In the genomic region with DNA sequence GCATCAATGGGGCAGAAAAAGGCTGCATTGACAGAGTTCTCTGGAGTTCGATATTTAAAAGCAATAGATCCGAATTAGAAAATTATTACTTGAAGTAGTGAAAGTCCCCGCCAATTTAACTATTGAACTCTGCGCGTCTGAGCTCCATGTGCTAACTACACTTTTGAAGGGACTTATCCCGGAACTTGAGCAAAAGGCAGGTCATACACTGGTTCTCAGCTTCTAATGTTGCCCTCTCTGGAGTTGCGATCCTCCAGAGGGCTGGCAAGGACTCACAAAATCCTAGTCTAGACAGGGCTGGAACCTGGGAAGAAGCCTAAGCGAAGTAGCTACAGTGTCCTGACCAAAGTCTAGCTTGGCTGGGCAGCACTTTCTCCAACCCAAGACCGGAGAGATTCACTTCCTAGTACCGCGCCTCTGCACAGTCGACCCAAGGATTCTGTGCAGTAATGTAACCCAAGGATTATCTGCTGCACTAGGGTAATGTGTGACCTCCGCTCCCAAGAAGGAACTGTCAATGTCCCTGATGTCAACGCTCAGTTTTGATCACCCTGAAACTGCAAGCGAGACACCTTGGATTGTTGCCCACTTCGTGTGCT, we compare ENCODE assay signal across 16 mouse cellular contexts. TPM values are rescaled to one million over a fixed set of nuclear protein-coding genes. Genes with fewer than 3 reads are reported as not detected.
DNase-seq lines count a peak whose midpoint lies in the region; ATAC-seq and TF ChIP-seq lines count a peak whose summit lies in the region.
"Had no signal": no experiment of that assay in that cellular context is flagged by ENCODE, and none has a peak within 500 bp of the region (broad histone marks: within the 10 kb centered on the region; RNA-seq: fewer than 3 reads in every experiment).

No protein-coding gene starts in this region.

- H3K4me3 ChIP-seq in heart, embryonic 13.5 days = peak overlapping the region; percentile 11; the same call in 1 of the 2 replicates
- H3K4me3 ChIP-seq in heart, embryonic 10.5 days = no peak overlapping the region
- no peak overlapping the region for H3K4me3 ChIP-seq in neural tube, embryonic 15.5 days (replicated peaks)
- 0 out of 2 replicates have a peak overlapping the region, but pooled peaks have one; percentile 4 for H3K4me3 ChIP-seq in embryonic fibroblast, embryonic 13.5 days (ENCODE audit: insufficient read depth, low read length)
- H3K4me3 ChIP-seq in stomach, postnatal 0 days (ENCODE audit: low read depth, low read length) = peak overlapping the region; percentile 13; the same call in 1 of the 2 replicates
- H3K4me3 ChIP-seq in liver, postnatal 0 days (ENCODE audit: low read depth, low read length) = no peak overlapping the region
- H3K4me3 ChIP-seq: erythroblast, embryonic 14.5 days; intestine, embryonic 15.5 days; lung, embryonic 15.5 days had no signal

- no peak for TF ChIP-seq EP300 in stomach, postnatal 0 days (optimal IDR thresholded peaks at IDR 0.05)
- no peak for TF ChIP-seq EP300 in liver, postnatal 0 days (IDR thresholded peaks at IDR 0.05; ENCODE audit: low read depth)

- peaks cover 89% of the 10 kb centered on the region for H3K27me3 ChIP-seq in heart, embryonic 13.5 days (replicated peaks)
- H3K27me3 ChIP-seq in heart, embryonic 10.5 days (ENCODE audit: insufficient read depth, poor library complexity, severe bottlenecking) = peaks cover 84% of the 10 kb centered on the region
- H3K27me3 ChIP-seq in neural tube, embryonic 15.5 days (replicated peaks) = peaks cover 75% of the 10 kb centered on the region
- H3K27me3 ChIP-seq in stomach, postnatal 0 days (ENCODE audit: control insufficient read depth, insufficient read depth, low read length) = peaks cover 26% of the 10 kb centered on the region; the same call in 1 of the 2 replicates
- peaks cover 80% of the 10 kb centered on the region for H3K27me3 ChIP-seq in liver, postnatal 0 days (ENCODE audit: insufficient read depth, low read length)

- H3K4me2 ChIP-seq in heart, embryonic 13.5 days = no peak overlapping the region
- no peak overlapping the region for H3K4me2 ChIP-seq in neural tube, embryonic 15.5 days
- no peak overlapping the region for H3K4me2 ChIP-seq in stomach, postnatal 0 days (replicated peaks; ENCODE audit: low read depth)
- H3K4me2 ChIP-seq in liver, postnatal 0 days (ENCODE audit: low read depth, low read length) = no peak overlapping the region
- H3K4me2 ChIP-seq: intestine, embryonic 15.5 days; lung, embryonic 15.5 days had no signal

- H3K9me3 ChIP-seq in heart, embryonic 13.5 days = no peaks in the 10 kb centered on the region
- H3K9me3 ChIP-seq in heart, embryonic 10.5 days = no peaks in the 10 kb centered on the region
- H3K9me3 ChIP-seq in neural tube, embryonic 15.5 days (replicated peaks) = no peaks in the 10 kb centered on the region
- H3K9me3 ChIP-seq in stomach, postnatal 0 days (ENCODE audit: control insufficient read depth, low read length) = no peaks in the 10 kb centered on the region
- no peaks in the 10 kb centered on the region for H3K9me3 ChIP-seq in liver, postnatal 0 days (ENCODE audit: low read length)
- H3K9me3 ChIP-seq: intestine, embryonic 15.5 days; lung, embryonic 15.5 days had no signal

- ATAC-seq in heart, embryonic 13.5 days (ENCODE audit: extremely low read depth, insufficient number of reproducible peaks, low FRiP score, low TSS enrichment) = no peak
- ATAC-seq in neural tube, embryonic 15.5 days (ENCODE audit: low FRiP score) = no peak
- ATAC-seq in stomach, postnatal 0 days (ENCODE audit: low FRiP score, low TSS enrichment) = no peak
- no peak for ATAC-seq in liver, postnatal 0 days
- ATAC-seq: CD4-positive, CD25-positive, alpha-beta regulatory T cell, adult 4 months; intestine, embryonic 15.5 days had no signal

- no peak for DNase-seq in heart, embryonic 10.5 days (ENCODE audit: low spot score)
- peak; percentile 59 for DNase-seq in neural tube, embryonic 10.5 days (ENCODE audit: extremely low spot score, low spot score)
- DNase-seq in stomach, postnatal 0 days (ENCODE audit: low spot score) = no peak
- no peak for DNase-seq in liver, postnatal 0 days
- no peak for DNase-seq in lung, adult 18-20 months
- DNase-seq: adrenal gland, postnatal 25 days; cerebellum, adult 18-20 months; gastrocnemius, postnatal 14 days had no signal

- no peak for TF ChIP-seq POLR2A in embryonic fibroblast, embryonic 13.5 days (IDR thresholded peaks at IDR 0.05; ENCODE audit: low read depth, low read length)

- no peaks in the 10 kb centered on the region for H3K36me3 ChIP-seq in heart, embryonic 13.5 days
- H3K36me3 ChIP-seq in heart, embryonic 10.5 days = no peaks in the 10 kb centered on the region
- H3K36me3 ChIP-seq in neural tube, embryonic 15.5 days = no peaks in the 10 kb centered on the region
- H3K36me3 ChIP-seq in stomach, postnatal 0 days (ENCODE audit: control insufficient read depth, insufficient read depth, low read length) = no peaks in the 10 kb centered on the region
- no peaks in the 10 kb centered on the region for H3K36me3 ChIP-seq in liver, postnatal 0 days (replicated peaks; ENCODE audit: insufficient read depth, low read length)
- H3K36me3 ChIP-seq: intestine, embryonic 15.5 days; lung, embryonic 15.5 days had no signal

- peaks cover 34% of the 10 kb centered on the region for H3K4me1 ChIP-seq in heart, embryonic 13.5 days
- peaks cover 12% of the 10 kb centered on the region for H3K4me1 ChIP-seq in heart, embryonic 10.5 days
- H3K4me1 ChIP-seq in neural tube, embryonic 15.5 days = peaks cover 21% of the 10 kb centered on the region
- no peaks in the 10 kb centered on the region for H3K4me1 ChIP-seq in embryonic fibroblast, embryonic 13.5 days (ENCODE audit: control insufficient read depth, insufficient read depth, low read length)
- no peaks in the 10 kb centered on the region; the same call in 1 of the 2 replicates for H3K4me1 ChIP-seq in stomach, postnatal 0 days (replicated peaks; ENCODE audit: control insufficient read depth, insufficient read depth)
- H3K4me1 ChIP-seq in liver, postnatal 0 days (ENCODE audit: insufficient read depth) = peaks cover 5% of the 10 kb centered on the region; the same call in 1 of the 2 replicates

- WGBS in heart, embryonic 13.5 days = 3% methylated on average over 16 of the region's 16 CpGs
- WGBS in heart, embryonic 10.5 days = under 1% methylated on average over 16 of the region's 16 CpGs
- 2% methylated on average over 16 of the region's 16 CpGs for WGBS in neural tube, embryonic 15.5 days
- WGBS in stomach, postnatal 0 days = 6% methylated on average over 16 of the region's 16 CpGs
- WGBS in liver, postnatal 0 days (ENCODE audit: insufficient replicate concordance) = 3% methylated on average over 16 of the region's 16 CpGs

- H3K27ac ChIP-seq in heart, embryonic 13.5 days (replicated peaks) = no peak overlapping the region
- H3K27ac ChIP-seq in heart, embryonic 10.5 days = no peak overlapping the region
- no peak overlapping the region for H3K27ac ChIP-seq in neural tube, embryonic 15.5 days (replicated peaks)
- H3K27ac ChIP-seq in embryonic fibroblast, embryonic 13.5 days (ENCODE audit: insufficient read depth, low read length) = no peak overlapping the region
- H3K27ac ChIP-seq in stomach, postnatal 0 days (replicated peaks) = no peak overlapping the region
- H3K27ac ChIP-seq in liver, postnatal 0 days (ENCODE audit: low read depth) = no peak overlapping the region
- H3K27ac ChIP-seq: intestine, embryonic 15.5 days; lung, embryonic 15.5 days had no signal

- no peak overlapping the region for H3K9ac ChIP-seq in heart, embryonic 13.5 days
- H3K9ac ChIP-seq in neural tube, embryonic 15.5 days (replicated peaks) = no peak overlapping the region
- no peak overlapping the region for H3K9ac ChIP-seq in stomach, postnatal 0 days (ENCODE audit: low read length)
- H3K9ac ChIP-seq in liver, postnatal 0 days (replicated peaks) = no peak overlapping the region
- H3K9ac ChIP-seq: intestine, embryonic 15.5 days; lung, embryonic 15.5 days had no signal

- TF ChIP-seq CTCF in embryonic fibroblast, embryonic 13.5 days (IDR thresholded peaks at IDR 0.05; ENCODE audit: borderline replicate concordance, insufficient read depth, low read length) = no peak
- TF ChIP-seq CTCF in stomach, postnatal 0 days (IDR thresholded peaks at IDR 0.05; ENCODE audit: low read depth) = no peak
- TF ChIP-seq CTCF in liver, postnatal 0 days (IDR thresholded peaks at IDR 0.05; ENCODE audit: low read depth) = no peak

RNA-seq across cellular contexts. Expression of a gene that starts 3.0 kb away (rescaled TPM):
- 0.11 and 0.18 TPM in 2 replicates for polyA plus RNA-seq in heart, embryonic 13.5 days (2015; fragmentation: Nextera tagmentation; extraction: Ambion mirVana)
- 0.84 and 1.0 TPM in 2 replicates for polyA plus RNA-seq in heart, embryonic 10.5 days (2016; fragmentation: Nextera tagmentation; extraction: Ambion mirVana)
- polyA plus RNA-seq in neural tube, embryonic 15.5 days (2015; fragmentation: Nextera tagmentation; extraction: Ambion mirVana) = 0.19 TPM in 1 of 2 replicates, not detected in the other
- polyA plus RNA-seq in embryonic fibroblast, embryonic 13.5 days (2011; ENCODE audit: insufficient read length, low read depth, missing spikeins) = 2.0 and 7.8 TPM in 2 replicates
- not detected in 2 replicates for polyA plus RNA-seq in stomach, postnatal 0 days (2015; fragmentation: Nextera tagmentation; extraction: Ambion mirVana)
- not detected in 2 replicates for polyA plus RNA-seq in liver, postnatal 0 days (2015; fragmentation: Nextera tagmentation; extraction: Ambion mirVana)
- polyA plus RNA-seq: CD4-positive, CD25-positive, alpha-beta regulatory T cell, adult 4 months; erythroblast, embryonic 14.5 days; small intestine, adult 2 months had no signal

Comparison
In these comparisons a context has a peak if more than half of its experiments do, and no peak if none do; other contexts are left out.
1. H3K4me3 ChIP-seq: peak in heart, embryonic 13.5 days (single experiment), embryonic fibroblast, embryonic 13.5 days (single experiment) and stomach, postnatal 0 days (single experiment); none in heart, embryonic 10.5 days (single experiment), neural tube, embryonic 15.5 days (single experiment) and liver, postnatal 0 days (single experiment).